Mouse (Mus musculus): Measurements from ENCODE around the gene Map3k13. TPM values are rescaled to one million over a fixed set of nuclear protein-coding genes. Genes with fewer than 3 reads are reported as not detected.

Gene Map3k13
- polyA plus RNA-seq, 1 experiment from 2014 or later, result 1.3 TPM

- H3K4me1 ChIP-seq (ENCODE audit: control insufficient read depth, insufficient read depth, low read length), result 0 out of 2 replicates have a peak, but pooled peaks cover 2% of the 10 kb centered on the region
- no peak overlapping the region for H3K4me2 ChIP-seq (replicated peaks; ENCODE audit: low read depth, low read length)
- 88% methylated on average over 3 of the region's 3 CpGs for WGBS
- no peak for ATAC-seq (ENCODE audit: insufficient number of reproducible peaks, insufficient read depth, low FRiP score, low read depth)
- no peaks in the 10 kb centered on the region for H3K36me3 ChIP-seq (ENCODE audit: control insufficient read depth, insufficient read depth, low read length)
- no peak overlapping the region for H3K4me3 ChIP-seq (ENCODE audit: low read depth, low read length)
- no peaks in the 10 kb centered on the region for H3K27me3 ChIP-seq (ENCODE audit: control insufficient read depth, insufficient read depth, low read length)
- no peak overlapping the region for H3K27ac ChIP-seq (ENCODE audit: low read length)
- no peaks in the 10 kb centered on the region for H3K9me3 ChIP-seq (ENCODE audit: control insufficient read depth, low read depth, low read length)
- no peak overlapping the region for H3K9ac ChIP-seq (replicated peaks; ENCODE audit: low read depth, low read length)
These were observed 54.3 kb downstream of the Map3k13 start for GRCm38 (mm10) chr16:21848444-21848843.

- no peak overlapping the region for H3K4me2 ChIP-seq (replicated peaks; ENCODE audit: low read depth, low read length)
- H3K4me3 ChIP-seq (ENCODE audit: low read depth, low read length), result no peak overlapping the region
- no peaks in the 10 kb centered on the region for H3K36me3 ChIP-seq (ENCODE audit: control insufficient read depth, insufficient read depth, low read length)
- 0 out of 2 replicates have a peak, but pooled peaks cover 2% of the 10 kb centered on the region for H3K4me1 ChIP-seq (ENCODE audit: control insufficient read depth, insufficient read depth, low read length)
- no peak for ATAC-seq (ENCODE audit: insufficient number of reproducible peaks, insufficient read depth, low FRiP score, low read depth)
- H3K9me3 ChIP-seq (ENCODE audit: control insufficient read depth, low read depth, low read length), result no peaks in the 10 kb centered on the region
- H3K9ac ChIP-seq (replicated peaks; ENCODE audit: low read depth, low read length), result no peak overlapping the region
- H3K27ac ChIP-seq (ENCODE audit: low read length), result no peak overlapping the region
- WGBS, result 90% methylated on average over 4 of the region's 4 CpGs
- H3K27me3 ChIP-seq (ENCODE audit: control insufficient read depth, insufficient read depth, low read length), result no peaks in the 10 kb centered on the region
These were observed 54.7 kb downstream of the Map3k13 start for GRCm38 (mm10) chr16:21848847-21849246.

DNA sequence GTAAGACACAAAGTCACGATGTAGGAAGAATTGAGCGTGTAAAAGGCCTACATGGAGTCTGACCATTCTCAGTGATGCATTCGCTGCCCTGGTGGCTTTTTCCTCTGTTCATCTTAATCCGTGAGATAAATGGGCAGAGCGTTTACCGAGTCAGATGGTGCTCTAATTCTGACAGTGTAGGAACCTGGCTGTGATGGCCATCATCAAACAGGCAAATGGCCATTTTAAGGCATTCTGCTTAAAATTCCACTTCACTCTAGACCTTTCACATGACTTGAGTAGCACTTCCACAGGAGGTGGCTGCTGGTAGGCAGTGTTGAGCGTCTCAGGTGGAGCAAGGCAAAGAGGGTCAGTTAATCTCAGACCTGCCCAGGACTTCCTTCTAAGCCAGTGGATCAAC is 58.2 kb downstream of the Map3k13 start:
- Histone ChIP-seq H3K4me1 (ENCODE audit: control insufficient read depth, insufficient read depth, low read length) (no peaks in the 10 kb centered on the region), H3K4me2 (replicated peaks; ENCODE audit: low read depth, low read length) (no peak overlapping the region), H3K27me3 (ENCODE audit: control insufficient read depth, insufficient read depth, low read length) (no peaks in the 10 kb centered on the region), H3K36me3 (ENCODE audit: control insufficient read depth, insufficient read depth, low read length) (no peaks in the 10 kb centered on the region), H3K27ac (ENCODE audit: low read length) (no peak overlapping the region), H3K9me3 (ENCODE audit: control insufficient read depth, low read depth, low read length) (no peaks in the 10 kb centered on the region), H3K9ac (replicated peaks; ENCODE audit: low read depth, low read length) (no peak overlapping the region), H3K4me3 (ENCODE audit: low read depth, low read length) (no peak overlapping the region)
- no peak for ATAC-seq (ENCODE audit: insufficient number of reproducible peaks, insufficient read depth, low FRiP score, low read depth)
- WGBS, result 90% methylated on average over 7 of the region's 7 CpGs

GRCm38 (mm10) chr16:21853446-21853941 is 59.3 kb downstream of the Map3k13 start:
- H3K36me3 ChIP-seq (ENCODE audit: control insufficient read depth, insufficient read depth, low read length), result no peaks in the 10 kb centered on the region
- H3K4me1 ChIP-seq (ENCODE audit: control insufficient read depth, insufficient read depth, low read length), result no peaks in the 10 kb centered on the region
- no peak for ATAC-seq (ENCODE audit: insufficient number of reproducible peaks, insufficient read depth, low FRiP score, low read depth)
- 63% methylated on average over 7 of the region's 7 CpGs for WGBS
- H3K4me2 ChIP-seq (replicated peaks; ENCODE audit: low read depth, low read length), result no peak overlapping the region
- no peak overlapping the region for H3K27ac ChIP-seq (ENCODE audit: low read length)
- no peaks in the 10 kb centered on the region for H3K27me3 ChIP-seq (ENCODE audit: control insufficient read depth, insufficient read depth, low read length)
- H3K9me3 ChIP-seq (ENCODE audit: control insufficient read depth, low read depth, low read length), result no peaks in the 10 kb centered on the region
- H3K9ac ChIP-seq (replicated peaks; ENCODE audit: low read depth, low read length), result no peak overlapping the region
- no peak overlapping the region for H3K4me3 ChIP-seq (ENCODE audit: low read depth, low read length)

GRCm38 (mm10) chr16:21854589-21855284 is 60.6 kb downstream of the Map3k13 start:
- Histone ChIP-seq H3K9ac (replicated peaks; ENCODE audit: low read depth, low read length) (no peak overlapping the region), H3K4me3 (ENCODE audit: low read depth, low read length) (no peak overlapping the region), H3K4me2 (replicated peaks; ENCODE audit: low read depth, low read length) (no peak overlapping the region), H3K9me3 (ENCODE audit: control insufficient read depth, low read depth, low read length) (no peaks in the 10 kb centered on the region), H3K27ac (ENCODE audit: low read length) (no peak overlapping the region), H3K27me3 (ENCODE audit: control insufficient read depth, insufficient read depth, low read length) (no peaks in the 10 kb centered on the region), H3K4me1 (ENCODE audit: control insufficient read depth, insufficient read depth, low read length) (no peaks in the 10 kb centered on the region), H3K36me3 (ENCODE audit: control insufficient read depth, insufficient read depth, low read length) (no peaks in the 10 kb centered on the region)
- WGBS, result 82% methylated on average over 5 of the region's 5 CpGs
- no peak for ATAC-seq (ENCODE audit: insufficient number of reproducible peaks, insufficient read depth, low FRiP score, low read depth)

- WGBS, result 78% methylated on average over 5 of the region's 5 CpGs
- H3K9ac ChIP-seq (replicated peaks; ENCODE audit: low read depth, low read length), result no peak overlapping the region
- H3K27ac ChIP-seq (ENCODE audit: low read length), result no peak overlapping the region
- no peak overlapping the region for H3K4me3 ChIP-seq (ENCODE audit: low read depth, low read length)
- H3K4me2 ChIP-seq (replicated peaks; ENCODE audit: low read depth, low read length), result no peak overlapping the region
- no peaks in the 10 kb centered on the region for H3K9me3 ChIP-seq (ENCODE audit: control insufficient read depth, low read depth, low read length)
- H3K4me1 ChIP-seq (ENCODE audit: control insufficient read depth, insufficient read depth, low read length), result no peaks in the 10 kb centered on the region
- no peak for ATAC-seq (ENCODE audit: insufficient number of reproducible peaks, insufficient read depth, low FRiP score, low read depth)
- no peaks in the 10 kb centered on the region for H3K36me3 ChIP-seq (ENCODE audit: control insufficient read depth, insufficient read depth, low read length)
- H3K27me3 ChIP-seq (ENCODE audit: control insufficient read depth, insufficient read depth, low read length), result no peaks in the 10 kb centered on the region
These were observed 62.0 kb downstream of the Map3k13 start for GRCm38 (mm10) chr16:21856134-21856533.

GRCm38 (mm10) chr16:21857126-21857644 is 63.0 kb downstream of the Map3k13 start:
- Histone ChIP-seq H3K4me1 (ENCODE audit: control insufficient read depth, insufficient read depth, low read length) (no peaks in the 10 kb centered on the region), H3K36me3 (ENCODE audit: control insufficient read depth, insufficient read depth, low read length) (no peaks in the 10 kb centered on the region), H3K27ac (ENCODE audit: low read length) (no peak overlapping the region), H3K9ac (replicated peaks; ENCODE audit: low read depth, low read length) (no peak overlapping the region), H3K9me3 (ENCODE audit: control insufficient read depth, low read depth, low read length) (no peaks in the 10 kb centered on the region), H3K4me3 (ENCODE audit: low read depth, low read length) (no peak overlapping the region), H3K4me2 (replicated peaks; ENCODE audit: low read depth, low read length) (no peak overlapping the region), H3K27me3 (ENCODE audit: control insufficient read depth, insufficient read depth, low read length) (no peaks in the 10 kb centered on the region)
- WGBS, result 41% methylated on average over 4 of the region's 4 CpGs
- 0 out of 2 replicates have a peak, but pooled peaks have one; percentile 37 for ATAC-seq (ENCODE audit: insufficient number of reproducible peaks, insufficient read depth, low FRiP score, low read depth)

- H3K4me2 ChIP-seq (replicated peaks; ENCODE audit: low read depth, low read length), result no peak overlapping the region
- 67% methylated on average over 6 of the region's 6 CpGs for WGBS
- ATAC-seq (ENCODE audit: insufficient number of reproducible peaks, insufficient read depth, low FRiP score, low read depth), result no peak
These were observed 64.0 kb downstream of the Map3k13 start for GRCm38 (mm10) chr16:21858163-21858562.

More at GRCm38 (mm10) chr16:21858163-21858562, 64.0 kb downstream of the Map3k13 start:
- H3K36me3 ChIP-seq (ENCODE audit: control insufficient read depth, insufficient read depth, low read length), result no peaks in the 10 kb centered on the region
- H3K4me1 ChIP-seq (ENCODE audit: control insufficient read depth, insufficient read depth, low read length), result no peaks in the 10 kb centered on the region
- H3K9ac ChIP-seq (replicated peaks; ENCODE audit: low read depth, low read length), result no peak overlapping the region
- no peak overlapping the region for H3K4me3 ChIP-seq (ENCODE audit: low read depth, low read length)
- no peaks in the 10 kb centered on the region for H3K27me3 ChIP-seq (ENCODE audit: control insufficient read depth, insufficient read depth, low read length)
- H3K27ac ChIP-seq (ENCODE audit: low read length), result no peak overlapping the region
- no peaks in the 10 kb centered on the region for H3K9me3 ChIP-seq (ENCODE audit: control insufficient read depth, low read depth, low read length)

Data from stomach, embryonic 14.5 days (tissue).